Mouse (Mus musculus) T-helper 17 cell (primary cell): ENCODE measurements around the gene Bmi1.

Experiments
- in situ Hi-C, 2 experiments: fragments of 300-600 bp; cut with MboI, MseI; formaldehyde crosslinking; loops; 1 replicate in 1 of 2; 2 replicates in 1 of 2; pipeline ENCODE4 v1.15.1; 2025; ENCODE audit warnings: high pct_unique_total_duplicates in 2 of 2

Bmi1 gene

GRCm38 (mm10) chr2:18713071-18713470, 36.3 kb downstream of the Bmi1 start:
- in situ Hi-C loops = no loop called here

DNA sequence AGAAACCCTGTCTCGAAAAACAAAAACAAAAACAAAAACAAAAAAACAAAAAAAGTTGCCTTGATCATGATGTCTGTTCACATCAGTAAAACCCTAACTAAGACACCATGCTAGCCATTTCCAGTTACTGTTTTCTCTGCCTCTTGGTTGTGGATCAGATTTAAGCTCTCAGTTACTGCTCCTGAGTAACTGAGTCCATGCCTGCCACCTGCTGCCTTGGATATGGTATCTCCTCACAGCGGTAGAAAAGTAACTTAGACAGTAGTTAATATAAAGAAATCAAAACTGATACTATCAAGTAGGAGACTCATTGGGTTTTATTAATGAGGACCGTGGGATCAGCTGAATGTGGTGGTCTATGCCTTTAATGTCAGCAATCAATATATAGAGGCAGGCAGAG, 37.5 kb downstream of the Bmi1 start:
- in situ Hi-C loops = no loop called here

DNA sequence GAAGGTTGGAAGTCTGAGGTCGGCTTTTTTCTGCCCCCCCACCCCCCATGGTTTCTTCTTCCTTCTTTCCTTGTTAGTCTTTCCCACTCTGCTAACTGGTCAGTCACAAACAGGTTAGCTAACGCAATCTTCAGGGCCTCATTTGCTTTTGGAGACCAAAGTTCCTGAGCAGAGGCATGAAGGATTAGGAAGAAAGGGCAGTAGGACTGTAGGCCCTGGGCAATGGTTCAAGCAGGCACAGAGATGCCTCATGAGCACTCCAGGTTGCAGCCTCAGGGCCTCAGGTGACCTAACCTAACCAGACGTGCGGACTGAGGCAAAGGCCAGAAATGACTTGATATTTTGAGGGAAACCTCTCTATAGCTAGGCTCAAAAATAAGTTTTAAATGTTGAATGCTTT, 41.7 kb downstream of the Bmi1 start:
- in situ Hi-C loops = no loop called here

DNA sequence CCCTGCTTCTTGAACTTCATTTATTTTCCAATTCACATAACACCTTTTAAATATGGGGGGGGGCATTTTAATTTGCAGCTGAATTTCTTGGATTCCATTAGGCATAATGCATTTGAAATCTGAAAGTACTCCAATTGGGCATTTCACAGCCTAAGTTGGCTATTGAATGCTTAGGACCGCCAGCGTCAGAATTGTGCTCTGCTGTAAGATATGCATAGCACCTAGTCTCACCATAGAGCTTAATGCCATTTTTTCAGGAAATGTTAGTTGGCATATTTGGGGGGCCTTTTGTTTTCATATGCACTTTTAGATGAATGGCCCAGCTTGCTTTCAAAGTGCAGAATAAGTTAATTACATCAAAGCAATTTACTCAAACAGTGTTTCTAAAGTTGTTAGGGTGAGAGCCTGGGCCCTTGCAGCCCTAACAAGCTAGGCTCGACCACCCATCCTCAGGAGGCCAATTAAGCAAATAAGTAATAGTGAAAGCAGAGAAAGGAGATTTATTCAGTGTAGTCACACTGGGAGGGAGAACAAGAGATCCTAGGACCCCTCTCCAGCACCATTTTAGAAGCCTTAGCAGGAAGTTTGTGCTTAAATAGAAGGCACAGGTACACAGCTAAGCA, 45.5 kb downstream of the Bmi1 start:
- in situ Hi-C loops = no loop called here

DNA sequence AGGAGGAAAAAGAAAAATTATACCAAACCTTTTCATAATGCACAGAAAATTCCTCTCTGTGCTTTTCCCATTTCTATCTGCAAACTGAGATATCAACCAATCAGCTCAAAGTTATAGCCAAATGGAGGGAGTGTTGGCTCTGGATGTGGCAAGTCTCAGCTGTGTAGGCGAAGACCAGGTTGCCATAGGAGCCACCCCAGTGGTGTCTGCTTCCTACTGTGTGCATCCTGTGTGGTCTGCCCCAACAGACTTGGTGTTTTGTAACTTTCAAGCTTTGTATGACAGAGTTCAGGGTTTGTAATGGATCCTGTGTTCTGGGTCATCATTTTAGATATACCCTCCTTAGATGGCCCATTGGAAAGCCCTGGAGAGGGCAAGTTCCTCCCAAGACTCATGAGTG, 47.6 kb downstream of the Bmi1 start:
- in situ Hi-C loops = no loop called here

- in situ Hi-C loops = no loop called here
These were observed 49.1 kb downstream of the Bmi1 start for GRCm38 (mm10) chr2:18725880-18726279.

DNA sequence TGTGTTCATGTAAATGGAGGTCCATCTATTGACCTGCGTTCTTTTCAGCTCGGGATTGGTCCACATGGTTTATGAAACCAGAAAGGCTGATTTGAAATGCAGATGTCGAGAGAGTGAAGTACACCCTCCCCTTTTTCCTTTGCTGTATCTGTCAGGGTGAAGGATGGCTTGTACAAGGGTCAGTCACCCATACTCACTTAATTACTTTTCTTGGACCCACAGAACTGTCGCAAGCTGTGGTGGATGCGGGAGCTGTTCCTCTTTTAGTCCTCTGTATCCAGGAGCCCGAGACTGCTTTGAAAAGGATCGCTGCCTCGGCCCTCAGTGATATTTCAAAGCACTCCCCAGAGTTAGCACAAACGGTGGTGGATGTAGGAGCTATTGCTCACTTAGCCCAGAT, 54.9 kb downstream of the Bmi1 start:
- in situ Hi-C loops = no loop called here

DNA sequence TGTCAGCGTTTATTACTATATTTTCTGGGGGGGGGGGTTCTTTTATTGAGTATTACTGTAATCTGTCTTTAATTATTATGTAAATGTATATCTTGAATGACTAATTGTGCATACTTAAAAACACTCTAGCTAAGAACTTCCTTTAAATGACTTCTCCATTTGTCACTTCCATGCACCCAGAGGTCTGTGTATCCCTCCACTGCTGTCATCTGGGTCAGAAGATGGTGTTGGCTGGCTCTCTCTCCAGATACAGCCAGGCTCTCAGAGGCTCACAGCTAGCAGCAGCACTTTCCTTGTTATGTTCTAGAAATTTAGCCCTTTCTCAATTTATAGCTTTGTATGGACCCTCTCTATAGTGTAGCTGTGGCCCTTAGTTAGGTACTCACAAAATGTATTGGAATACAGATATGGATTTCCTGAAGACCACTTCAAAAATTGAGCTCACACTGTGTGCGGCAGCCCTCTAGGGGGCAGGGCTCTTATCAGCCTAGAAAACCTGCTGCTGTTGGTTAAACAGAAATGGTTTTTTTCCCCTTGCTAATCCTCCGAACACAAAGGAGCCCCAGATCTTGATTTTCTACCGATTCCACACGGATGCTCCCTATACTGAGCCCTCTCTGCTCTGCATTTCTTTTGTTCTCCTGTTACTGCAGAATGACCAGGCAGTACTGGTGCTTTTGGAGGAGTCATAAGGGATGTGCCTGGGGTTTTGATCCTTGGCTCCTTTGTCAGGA, 57.7 kb downstream of the Bmi1 start:
- in situ Hi-C loops = no loop called here
